In the genomic region with DNA sequence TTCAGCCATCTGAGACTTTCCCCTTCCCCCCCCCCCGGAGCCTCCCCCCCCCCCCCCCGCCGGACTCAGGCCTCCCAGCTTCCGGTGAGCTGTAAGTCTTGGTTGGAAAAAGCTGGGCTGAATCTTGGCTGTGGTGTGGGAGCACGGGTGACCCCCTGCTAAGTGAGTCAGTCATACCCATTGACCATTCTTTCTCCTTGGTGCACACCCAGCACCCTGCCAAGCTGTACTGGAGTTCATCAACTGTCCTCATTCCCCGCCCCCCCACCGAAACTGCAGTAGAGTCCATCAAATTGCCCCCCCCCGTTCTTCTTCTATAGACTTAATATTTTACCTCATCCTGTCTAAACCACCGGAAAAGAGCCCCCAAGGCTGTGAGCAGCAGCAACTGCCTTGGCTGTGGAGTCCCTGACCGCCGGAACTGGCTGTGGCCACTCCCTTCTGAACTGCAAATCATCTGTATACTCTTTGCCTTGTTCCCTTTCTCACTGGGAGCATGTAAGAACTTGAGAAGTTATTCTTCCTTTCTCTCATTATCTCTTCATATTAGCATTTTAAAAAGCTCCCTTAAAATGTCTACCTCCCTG, we compare ENCODE assay signal across 23 mouse cellular contexts. TPM values are rescaled to one million over a fixed set of nuclear protein-coding genes. Genes with fewer than 3 reads are reported as not detected.
A peak's percentile ranks its signal among the peaks of the same experiment; 100 is the strongest.
DNase-seq lines count a peak whose midpoint lies in the region; ATAC-seq lines count a peak whose summit lies in the region.
"Had no signal": no experiment of that assay in that cellular context is flagged by ENCODE, and none has a peak within 500 bp of the region (broad histone marks: within the 10 kb centered on the region; RNA-seq: fewer than 3 reads in every experiment).

No protein-coding gene starts in this region.

- intact Hi-C loops in left cerebral cortex, postnatal 4 days (cut with DNase I), result no loop called here

- H3K4me3 ChIP-seq in macrophage (ENCODE audit: inconsistent target), result peak overlapping the region; percentile 13; the same call in 1 of the 2 replicates
- H3K4me3 ChIP-seq: erythroblast, embryonic 14.5 days; left cerebral cortex, adult 2 months; midbrain, embryonic 15.5 days; neural tube, embryonic 13.5 days had no signal

- WGBS in macrophage (ENCODE audit: missing documents), result 0% methylated on average over 7 of the region's 11 CpGs

- peak; percentile 32 for ATAC-seq in CD4-positive, CD25-positive, alpha-beta regulatory T cell, adult 4 months
- peak; percentile 26 for ATAC-seq in common myeloid progenitor, adult 5-6 weeks (replicated peaks; ENCODE audit: low read depth, poor library complexity, severe bottlenecking)
- ATAC-seq: inflammation-experienced regulatory T-cells, adult 6 months; midbrain, embryonic 15.5 days had no signal

- peak; percentile 9 for DNase-seq in left cerebral cortex, postnatal 4 days
- DNase-seq in left cerebral cortex, adult 8-10 months (ENCODE audit: low spot score in 2 of 2), result no peak
- DNase-seq in ovary, postnatal 14 days (ENCODE audit: low spot score), result no peak
- DNase-seq in layer of hippocampus, postnatal 36 days, result no peak
- DNase-seq in right cerebral cortex, postnatal 4 days, result no peak
- DNase-seq: cerebellum, adult 11-12 months; embryo, embryonic 11 days; heart, postnatal 14 days; kidney, postnatal 14 days; lung, embryonic 14.5 days; right cerebral cortex, adult 18-20 months had no signal

- peak overlapping the region; percentile 89 for H3K27ac ChIP-seq in macrophage
- H3K27ac ChIP-seq: left cerebral cortex, adult 2 months; midbrain, embryonic 15.5 days; neural tube, embryonic 13.5 days had no signal

- no peaks in the 10 kb centered on the region for H3K79me2 ChIP-seq in macrophage (ENCODE audit: inconsistent target)

- H3K36me3 ChIP-seq in macrophage (ENCODE audit: inconsistent target), result no peaks in the 10 kb centered on the region
- H3K36me3 ChIP-seq: midbrain, embryonic 15.5 days; neural tube, embryonic 13.5 days had no signal

RNA-seq across cellular contexts. Expression of a gene that starts 2.7 kb away (rescaled TPM):
- under 1 TPM; 0.08 to 0.22 TPM for total RNA-seq in left cerebral cortex, postnatal 4 days (2021)
- total RNA-seq in left cerebral cortex, adult 8-10 months (2022), result under 1 TPM; 0.13 to 0.93 (median 0.41) TPM
- 1 to 10 TPM in 1 of 2 experiments, under 1 TPM in 1; 0.55 to 1.3 TPM for polyA plus RNA-seq in CD4-positive, CD25-positive, alpha-beta regulatory T cell, adult 4 months (2017; shearing (Covaris generic))
- total RNA-seq in common myeloid progenitor, adult 5-6 weeks (2017), result 15.5 and 18.8 TPM in 2 replicates
- total RNA-seq in macrophage (2018; cell fraction: chromatin; rRNA removed), result 10 to 100 TPM in 14 of 26 experiments, 1 to 10 TPM in 12; 3.1 to 28.0 (median 11.2) TPM
- total RNA-seq in macrophage (2018; cell fraction: cytosol; rRNA removed), result 1 to 10 TPM; 1.7 to 6.0 (median 3.1) TPM
- 10 to 100 TPM in 18 of 26 experiments, 1 to 10 TPM in 8; 4.2 to 27.9 (median 11.0) TPM for total RNA-seq in macrophage (2018; cell fraction: nucleus; rRNA removed)
- polyA plus RNA-seq in macrophage (2018), result 2.6 to 6.3 TPM (median 2.7 TPM) in 3 replicates
- total RNA-seq in layer of hippocampus, postnatal 36 days (2021), result not detected
- total RNA-seq: left cerebral cortex, adult 2 months had no signal
- polyA plus RNA-seq: erythroblast, embryonic 14.5 days; lung, embryonic 14.5 days; midbrain, embryonic 15.5 days; neural tube, embryonic 13.5 days had no signal

RNA-seq across cellular contexts. Expression of a gene that starts 26.6 kb away (rescaled TPM):
- total RNA-seq in left cerebral cortex, postnatal 4 days (2021), result not detected
- not detected for total RNA-seq in left cerebral cortex, adult 8-10 months (2022)
- not detected for polyA plus RNA-seq in CD4-positive, CD25-positive, alpha-beta regulatory T cell, adult 4 months (2017; shearing (Covaris generic))
- total RNA-seq in common myeloid progenitor, adult 5-6 weeks (2017), result not detected in 2 replicates
- not detected for total RNA-seq in macrophage (2018; cell fraction: chromatin; rRNA removed)
- under 1 TPM in 5 of 26 experiments, not detected in 21; 0.15 to 0.20 (median 0.18) TPM for total RNA-seq in macrophage (2018; cell fraction: cytosol; rRNA removed)
- not detected for total RNA-seq in macrophage (2018; cell fraction: nucleus; rRNA removed)
- not detected in 3 replicates for polyA plus RNA-seq in macrophage (2018)
- total RNA-seq in layer of hippocampus, postnatal 36 days (2021), result not detected
- total RNA-seq: adrenal gland, postnatal 4 days; gastrocnemius, postnatal 4 days; heart, postnatal 14 days; left cerebral cortex, adult 2 months had no signal
- polyA plus RNA-seq: erythroblast, embryonic 14.5 days; frontal cortex, adult 2 months; inflammation-experienced regulatory T-cells, adult 6 months; lung, embryonic 14.5 days; midbrain, embryonic 15.5 days; neural tube, embryonic 13.5 days; urinary bladder, adult 2 months had no signal

RNA-seq across cellular contexts. Expression of a gene that starts 45.5 kb away (rescaled TPM):
- total RNA-seq in left cerebral cortex, postnatal 4 days (2021), result under 1 TPM in 1 of 2 experiments, not detected in 1; 0.22 TPM
- total RNA-seq in left cerebral cortex, adult 8-10 months (2022), result 1 to 10 TPM in 2 of 4 experiments, under 1 TPM in 1, not detected in 1; 0.28 to 2.3 (median 1.7) TPM
- 100 to 1,000 TPM in 1 of 2 experiments, 10 to 100 TPM in 1; 52.9 to 159 TPM for polyA plus RNA-seq in CD4-positive, CD25-positive, alpha-beta regulatory T cell, adult 4 months (2017; shearing (Covaris generic))
- total RNA-seq in common myeloid progenitor, adult 5-6 weeks (2017), result 20.2 and 27.0 TPM in 2 replicates
- 100 to 1,000 TPM in 23 of 26 experiments, 10 to 100 TPM in 3; 76.8 to 200 (median 144) TPM for total RNA-seq in macrophage (2018; cell fraction: chromatin; rRNA removed)
- total RNA-seq in macrophage (2018; cell fraction: cytosol; rRNA removed), result 100 to 1,000 TPM; 293 to 703 (median 450) TPM
- 100 to 1,000 TPM; 156 to 447 (median 313) TPM for total RNA-seq in macrophage (2018; cell fraction: nucleus; rRNA removed)
- 199 to 492 TPM (median 394 TPM) in 3 replicates for polyA plus RNA-seq in macrophage (2018)
- total RNA-seq in layer of hippocampus, postnatal 36 days (2021), result not detected
- total RNA-seq: left cerebral cortex, adult 2 months had no signal

RNA-seq across cellular contexts. Expression of a gene that starts 58.5 kb away (rescaled TPM):
- 10 to 100 TPM; 10.5 to 10.9 TPM for total RNA-seq in left cerebral cortex, postnatal 4 days (2021)
- total RNA-seq in left cerebral cortex, adult 8-10 months (2022), result 1 to 10 TPM; 4.2 to 6.5 (median 4.6) TPM
- 10 to 100 TPM; 10.5 to 11.7 TPM for polyA plus RNA-seq in CD4-positive, CD25-positive, alpha-beta regulatory T cell, adult 4 months (2017; shearing (Covaris generic))
- total RNA-seq in common myeloid progenitor, adult 5-6 weeks (2017), result 4.8 and 13.0 TPM in 2 replicates
- 10 to 100 TPM in 9 of 26 experiments, 1 to 10 TPM in 17; 1.2 to 19.7 (median 5.0) TPM for total RNA-seq in macrophage (2018; cell fraction: chromatin; rRNA removed)
- total RNA-seq in macrophage (2018; cell fraction: cytosol; rRNA removed), result 10 to 100 TPM in 5 of 26 experiments, 1 to 10 TPM in 21; 2.7 to 11.6 (median 7.5) TPM
- total RNA-seq in macrophage (2018; cell fraction: nucleus; rRNA removed), result 10 to 100 TPM in 12 of 26 experiments, 1 to 10 TPM in 14; 3.5 to 31.9 (median 8.3) TPM
- polyA plus RNA-seq in macrophage (2018), result 6.9 to 8.0 TPM (median 7.2 TPM) in 3 replicates
- 1 to 10 TPM; 6.8 to 7.1 TPM for total RNA-seq in layer of hippocampus, postnatal 36 days (2021)
